Mouse (Mus musculus): Measurements from ENCODE around the gene Marveld2. TPM values are rescaled to one million over a fixed set of nuclear protein-coding genes. Genes with fewer than 3 reads are reported as not detected.
A peak's percentile ranks its signal among the peaks of the same experiment; 100 is the strongest.

Gene Marveld2
- polyA plus RNA-seq, 1 experiment from 2014 or later, result 0.14 TPM

GRCm38 (mm10) chr13:100600317-100600716 lies 16.5 kb downstream of the Marveld2 start:
- ATAC-seq, result no peak
- in situ Hi-C loops (cut with MboI; ENCODE audit: low pct_unique_long_range_greater_than_20kb), result no loop called here
- ChIA-PET CTCF (interaction anchor here (1.8 kb wide), 1 partner anchor 13 kb away, joined by 4 read pairs; no protein-coding TSS in a partner anchor), POLR2A (no interaction called here)
- no peak for DNase-seq (ENCODE audit: low read depth, low spot score)
- H3K27me3 ChIP-seq, result no peaks in the 10 kb centered on the region
- no peak for TF ChIP-seq CTCF (IDR thresholded peaks at IDR 0.05)

- CTCF ChIA-PET, result no interaction called here
- in situ Hi-C loops (cut with MboI; ENCODE audit: low pct_unique_long_range_greater_than_20kb), result no loop called here
- ATAC-seq, result no peak
- DNase-seq (ENCODE audit: low read depth, low spot score), result no peak
- POLR2A ChIA-PET, result no interaction called here
- TF ChIP-seq CTCF (IDR thresholded peaks at IDR 0.05), result no peak
- H3K27me3 ChIP-seq, result no peaks in the 10 kb centered on the region
Observed at GRCm38 (mm10) chr13:100597284-100597683, 19.5 kb downstream of the Marveld2 start.

- no peaks in the 10 kb centered on the region for H3K27me3 ChIP-seq
- no peak for TF ChIP-seq CTCF (IDR thresholded peaks at IDR 0.05)
- ATAC-seq, result no peak
- in situ Hi-C loops (cut with MboI; ENCODE audit: low pct_unique_long_range_greater_than_20kb), result no loop called here
- ChIA-PET CTCF (no interaction called here), POLR2A (interaction anchor here (0.7 to 1.0 kb wide), 2 partner anchors 12 to 42 kb away, joined by 3 to 4 read pairs; no protein-coding TSS in a partner anchor)
- no peak for DNase-seq (ENCODE audit: low read depth, low spot score)
Observed at GRCm38 (mm10) chr13:100595552-100595885, 21.3 kb downstream of the Marveld2 start.

GRCm38 (mm10) chr13:100594838-100595551 lies 21.8 kb downstream of the Marveld2 start:
- CTCF ChIA-PET, result interaction anchor here (0.9 kb wide), 1 partner anchor 10 kb away, joined by 4 read pairs; no protein-coding TSS in a partner anchor
- POLR2A ChIA-PET, result interaction anchor here (0.6 to 1.0 kb wide), 4 partner anchors 12 to 70 kb away, joined by 3 to 5 read pairs (median 4); no protein-coding TSS in a partner anchor
- no peak for ATAC-seq
- in situ Hi-C loops (cut with MboI; ENCODE audit: low pct_unique_long_range_greater_than_20kb), result no loop called here
- DNase-seq (ENCODE audit: low read depth, low spot score), result no peak
- TF ChIP-seq CTCF (IDR thresholded peaks at IDR 0.05), result no peak
- H3K27me3 ChIP-seq, result no peaks in the 10 kb centered on the region

- H3K27me3 ChIP-seq, result no peaks in the 10 kb centered on the region
- DNase-seq (ENCODE audit: low read depth, low spot score) (no peak), ATAC-seq (no peak)
- ChIA-PET CTCF (interaction anchor here (0.9 kb wide), 1 partner anchor 9 kb away, joined by 4 read pairs; no protein-coding TSS in a partner anchor), POLR2A (interaction anchor here (0.6 to 1.0 kb wide), 3 partner anchors 11 to 69 kb away, joined by 3 to 5 read pairs (median 3); no protein-coding TSS in a partner anchor)
- TF ChIP-seq CTCF (IDR thresholded peaks at IDR 0.05), result no peak
- in situ Hi-C loops (cut with MboI; ENCODE audit: low pct_unique_long_range_greater_than_20kb), result no loop called here
Observed at GRCm38 (mm10) chr13:100594041-100594792, 22.6 kb downstream of the Marveld2 start.

- in situ Hi-C loops (cut with MboI; ENCODE audit: low pct_unique_long_range_greater_than_20kb), result no loop called here
- DNase-seq (ENCODE audit: low read depth, low spot score) (no peak), ATAC-seq (no peak)
- ChIA-PET POLR2A (no interaction called here), CTCF (no interaction called here)
- no peaks in the 10 kb centered on the region for H3K27me3 ChIP-seq
- TF ChIP-seq CTCF (IDR thresholded peaks at IDR 0.05), result no peak
Observed at GRCm38 (mm10) chr13:100588646-100589045, 28.1 kb downstream of the Marveld2 start.

GRCm38 (mm10) chr13:100582144-100582543 lies 34.6 kb downstream of the Marveld2 start:
- CTCF ChIA-PET, result interaction anchor here (0.7 kb wide), 1 partner anchor 69 kb away, joined by 3 read pairs; no protein-coding TSS in a partner anchor
- no peaks in the 10 kb centered on the region for H3K27me3 ChIP-seq
- in situ Hi-C loops (cut with MboI; ENCODE audit: low pct_unique_long_range_greater_than_20kb), result no loop called here
- ATAC-seq, result peak; percentile 21
- POLR2A ChIA-PET, result interaction anchor here (1.9 kb wide), 1 partner anchor 12 kb away, joined by 5 read pairs; no protein-coding TSS in a partner anchor
- no peak for DNase-seq (ENCODE audit: low read depth, low spot score)
- TF ChIP-seq CTCF (IDR thresholded peaks at IDR 0.05), result no peak

- TF ChIP-seq CTCF (IDR thresholded peaks at IDR 0.05), result no peak
- ATAC-seq, result peak; percentile 44
- in situ Hi-C loops (cut with MboI; ENCODE audit: low pct_unique_long_range_greater_than_20kb), result no loop called here
- H3K27me3 ChIP-seq, result no peaks in the 10 kb centered on the region
- ChIA-PET CTCF (interaction anchor here (0.7 kb wide), 1 partner anchor 68 kb away, joined by 3 read pairs; no protein-coding TSS in a partner anchor), POLR2A (interaction anchor here (1.0 to 1.9 kb wide), 2 partner anchors 13 to 90 kb away, joined by 3 to 5 read pairs; no protein-coding TSS in a partner anchor)
- DNase-seq (ENCODE audit: low read depth, low spot score), result peak; percentile 62
Observed at GRCm38 (mm10) chr13:100581701-100582100, 35.1 kb downstream of the Marveld2 start.

GRCm38 (mm10) chr13:100579951-100580350 lies 36.8 kb downstream of the Marveld2 start:
- ATAC-seq (no peak), DNase-seq (ENCODE audit: low read depth, low spot score) (no peak)
- ChIA-PET CTCF (interaction anchor here (0.8 kb wide), 1 partner anchor 88 kb away, joined by 3 read pairs; no protein-coding TSS in a partner anchor), POLR2A (no interaction called here)
- peak; percentile 38 for TF ChIP-seq CTCF (IDR thresholded peaks at IDR 0.05)
- in situ Hi-C loops (cut with MboI; ENCODE audit: low pct_unique_long_range_greater_than_20kb), result no loop called here
- H3K27me3 ChIP-seq, result no peaks in the 10 kb centered on the region

- TF ChIP-seq CTCF (IDR thresholded peaks at IDR 0.05), result no peak
- no peak for ATAC-seq
- H3K27me3 ChIP-seq, result no peaks in the 10 kb centered on the region
- no peak for DNase-seq (ENCODE audit: low read depth, low spot score)
- in situ Hi-C loops (cut with MboI; ENCODE audit: low pct_unique_long_range_greater_than_20kb), result no loop called here
- ChIA-PET CTCF (interaction anchor here (0.8 kb wide), 1 partner anchor 88 kb away, joined by 3 read pairs; no protein-coding TSS in a partner anchor), POLR2A (no interaction called here)
Observed at GRCm38 (mm10) chr13:100579220-100579619, 37.6 kb downstream of the Marveld2 start.

All from Patski (cell line).